Mouse (Mus musculus) kidney, adult 2 months (tissue): Measurements from ENCODE around the gene Adamtsl2. TPM values are rescaled to one million over a fixed set of nuclear protein-coding genes. Genes with fewer than 3 reads are reported as not detected.
A peak's percentile ranks its signal among the peaks of the same experiment; 100 is the strongest.

Experiments
- DNase-seq: peaks from one replicate; pipeline ENCODE4 v3.0.0; 2021
- H3K27ac ChIP-seq: fragments of 200-500 bp; 2 replicates; pipeline ENCODE4 v1.5.1; 2012; ENCODE audit warnings: low read depth, low read length, control low read depth, inconsistent platforms; ENCODE audit not compliant: insufficient read depth
- H3K27me3 ChIP-seq: fragments of 200-500 bp; replicated peaks from 2 replicates; pipeline ENCODE4 v1.6.1; 2012; ENCODE audit warnings: mild to moderate bottlenecking, moderate library complexity, low read length, inconsistent platforms; ENCODE audit not compliant: control insufficient read depth, insufficient read depth
- H3K36me3 ChIP-seq: fragments of 200-500 bp; 2 replicates; pipeline ENCODE4 v1.6.1; 2012; ENCODE audit warnings: mild to moderate bottlenecking, moderate library complexity, low read length, inconsistent platforms; ENCODE audit not compliant: control insufficient read depth, insufficient read depth
- H3K4me1 ChIP-seq: fragments of 200-500 bp; 2 replicates; pipeline ENCODE4 v1.6.1; 2011; ENCODE audit warnings: low read length; ENCODE audit not compliant: control insufficient read depth, insufficient read depth
- H3K4me3 ChIP-seq: fragments of 200-500 bp; 2 replicates; pipeline ENCODE4 v1.5.1; 2011; ENCODE audit warnings: mild to moderate bottlenecking, low read depth, low read length, control low read depth; ENCODE audit not compliant: insufficient read depth
- CTCF ChIP-seq: fragments of 200-500 bp; conservative IDR thresholded peaks from 2 replicates; pipeline ENCODE4 v1.5.1; 2011; ENCODE audit warnings: low read depth, mild to moderate bottlenecking, control low read depth, low read length, moderate library complexity, mixed read lengths; ENCODE audit not compliant: insufficient read depth, insufficient read length
- POLR2A ChIP-seq: fragments of 200-500 bp; IDR thresholded peaks from one replicate; pipeline ENCODE4 v1.6.1; 2011; ENCODE audit warnings: low read depth, low read length, control low read depth
- WGBS: fragments of 180-500 bp; shearing (Covaris S2); methylation state at CpG from one replicate; pipeline ENCODE4 v1.1.7; 2018; 5-methylcytosine and 5-hydroxymethylcytosine counted together
- polyA plus RNA-seq: library from polyadenylated mRNA; depleted of rRNA; stranded (reverse); fragments of >200 nt; gene quantifications from 2 replicates; pipeline ENCODE4 v1.2.3, GENCODE M21; 2012; rRNA removed

The Adamtsl2 gene
- polyA plus RNA-seq, 1 experiment = 21.7 TPM

DNA sequence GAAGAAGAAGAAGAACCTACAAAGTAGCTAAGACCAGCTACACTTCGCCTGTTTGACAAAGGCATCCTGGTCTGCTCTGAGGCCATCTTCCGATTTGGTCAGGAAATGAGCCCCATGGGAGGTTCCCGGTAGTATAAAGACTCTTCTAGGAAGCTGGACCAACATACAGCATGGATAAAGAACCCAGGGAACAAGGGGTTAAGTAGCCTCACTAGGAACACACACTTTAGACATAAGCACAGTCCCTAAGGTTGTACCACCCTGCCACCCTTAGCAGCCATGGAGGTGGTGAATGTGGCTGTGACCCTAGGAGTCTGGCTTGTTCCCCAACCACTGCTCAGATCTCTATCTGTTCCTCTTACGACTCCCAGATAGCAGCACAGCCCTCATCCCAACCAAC is 59.2 kb downstream of the Adamtsl2 start:
- Histone ChIP-seq H3K27ac (no peak overlapping the region), H3K27me3 (no peaks in the 10 kb centered on the region), H3K4me3 (no peak overlapping the region), H3K4me1 (no peaks in the 10 kb centered on the region), H3K36me3 (no peaks in the 10 kb centered on the region)
- TF ChIP-seq CTCF = no peak
- TF ChIP-seq POLR2A = no peak
- DNase-seq = no peak
- WGBS = 53% methylated on average over 4 of the region's 4 CpGs

DNA sequence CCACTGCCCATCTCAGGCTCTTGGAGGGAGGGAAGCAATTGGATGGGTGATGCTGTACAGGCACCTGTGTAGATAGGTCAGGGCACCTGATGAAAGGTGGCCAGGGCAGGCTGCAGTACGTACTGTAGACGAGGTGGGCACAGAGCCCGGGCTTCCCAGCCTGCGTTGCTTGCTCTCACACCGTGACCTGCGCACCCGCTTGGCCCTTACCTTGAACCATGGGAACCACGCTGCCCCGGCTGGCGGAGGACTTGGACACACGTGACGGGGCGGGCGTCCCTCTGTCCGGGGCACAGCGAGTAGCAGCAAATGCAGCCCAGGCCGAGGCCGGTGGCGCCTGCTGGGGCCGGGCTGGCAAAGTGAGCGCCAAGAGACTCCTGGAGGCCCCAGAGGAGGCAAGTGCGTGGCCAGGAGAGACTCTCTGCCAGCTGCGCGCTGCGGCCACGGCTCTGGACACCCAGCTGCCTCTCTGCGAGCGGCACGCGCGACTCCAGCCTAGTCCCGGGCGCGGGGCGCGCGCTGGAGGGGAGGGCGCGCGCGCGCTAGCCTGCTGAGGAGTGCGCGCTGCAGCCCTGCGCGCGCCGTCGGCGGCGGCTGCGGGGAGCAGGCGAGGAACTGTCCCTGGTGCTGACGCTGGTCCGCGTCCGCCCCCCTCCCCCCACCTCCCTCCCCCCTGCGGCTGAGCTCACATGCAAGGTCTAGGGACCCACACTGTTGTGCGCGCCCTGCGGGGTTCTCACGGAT is 62.9 kb downstream of the Adamtsl2 start, which contains the start of gene Fam163b:
TSS of gene Fam163b (minus strand) at position 542 of the 744 bp plus-strand sequence.
- DNase-seq = peak; percentile 22
- Histone ChIP-seq H3K27me3 (no peaks in the 10 kb centered on the region), H3K36me3 (no peaks in the 10 kb centered on the region), H3K27ac (no peak within 1 kb of the TSS), H3K4me1 (no peaks in the 10 kb centered on the region), H3K4me3 (no peak within 1 kb of the TSS)
- TF ChIP-seq CTCF (no peak), POLR2A (no peak)
- WGBS = 2% methylated on average over 45 of the region's 62 CpGs

DNA sequence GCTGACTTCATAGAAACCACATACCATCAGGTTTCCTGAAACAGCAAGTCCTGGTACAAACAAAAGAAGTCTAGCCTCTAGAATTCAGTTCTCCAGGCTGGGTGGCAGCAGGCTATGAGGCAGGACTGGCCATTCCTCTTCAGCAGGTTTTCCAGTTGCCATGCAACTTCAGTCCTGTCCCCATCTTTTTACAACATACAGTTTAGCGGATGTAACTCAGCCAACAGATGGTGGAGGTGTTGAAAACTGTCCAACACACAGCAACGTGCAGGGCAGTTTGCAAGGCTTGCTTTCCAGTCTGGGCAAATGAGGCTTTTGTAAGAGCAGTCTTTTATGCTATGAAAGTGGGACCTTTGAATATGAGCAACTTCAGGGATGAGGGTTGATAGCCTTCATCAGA is 65.8 kb downstream of the Adamtsl2 start:
- Histone ChIP-seq H3K27ac (no peak overlapping the region), H3K4me1 (no peaks in the 10 kb centered on the region), H3K27me3 (no peaks in the 10 kb centered on the region), H3K4me3 (no peak overlapping the region), H3K36me3 (no peaks in the 10 kb centered on the region)
- 61% methylated on average over 2 of the region's 2 CpGs for WGBS
- DNase-seq = no peak
- TF ChIP-seq CTCF = no peak
- TF ChIP-seq POLR2A = no peak

DNA sequence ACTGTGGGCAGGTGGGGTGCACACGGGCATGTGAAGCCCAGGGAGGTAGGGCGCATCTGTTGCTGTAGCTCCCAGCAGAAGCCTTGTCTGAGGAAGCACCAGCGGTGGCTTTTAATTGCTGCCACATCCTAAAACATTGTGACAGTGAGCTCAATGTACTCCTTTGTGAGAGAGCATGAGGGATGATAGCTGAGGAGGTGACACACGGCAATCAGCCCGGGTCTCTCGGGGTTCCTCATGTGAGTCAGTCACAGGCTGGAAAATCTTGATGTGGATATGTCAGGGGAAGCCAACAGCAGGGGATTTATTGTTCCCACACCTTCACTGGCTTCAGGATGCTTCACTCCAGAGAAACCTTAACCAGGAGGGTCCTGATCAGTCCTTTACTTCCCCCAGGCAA is 67.7 kb downstream of the Adamtsl2 start:
- Histone ChIP-seq H3K4me3 (no peak overlapping the region), H3K27me3 (no peaks in the 10 kb centered on the region), H3K27ac (no peak overlapping the region), H3K4me1 (no peaks in the 10 kb centered on the region), H3K36me3 (no peaks in the 10 kb centered on the region)
- no peak for DNase-seq
- 79% methylated on average over 6 of the region's 6 CpGs for WGBS
- no peak for TF ChIP-seq POLR2A
- TF ChIP-seq CTCF = no peak

DNA sequence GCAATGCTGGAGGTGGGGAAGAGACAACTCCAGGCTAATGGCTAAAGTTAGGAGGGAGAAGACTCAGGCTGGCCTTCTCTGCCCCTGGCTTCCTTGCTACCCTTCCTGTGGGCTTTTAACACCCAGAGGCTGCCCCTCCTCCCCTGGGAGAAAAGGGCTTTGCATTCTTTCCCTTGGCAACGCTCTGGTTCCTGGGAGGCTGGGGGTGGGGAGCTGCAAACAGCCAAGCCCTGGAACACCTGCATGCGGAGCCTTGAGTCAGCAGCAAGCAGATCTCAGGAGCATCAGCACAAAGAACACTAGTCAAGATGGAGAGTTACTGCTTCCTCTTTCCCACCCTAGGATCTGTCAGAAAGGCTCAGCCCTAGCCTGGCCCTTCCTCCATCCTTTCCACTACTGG is 70.3 kb downstream of the Adamtsl2 start:
- no peaks in the 10 kb centered on the region for H3K4me1 ChIP-seq
- H3K4me3 ChIP-seq = no peak overlapping the region
- TF ChIP-seq CTCF = no peak
- TF ChIP-seq POLR2A = no peak
- 15% methylated on average over 2 of the region's 2 CpGs for WGBS
- no peaks in the 10 kb centered on the region for H3K36me3 ChIP-seq
- H3K27ac ChIP-seq = no peak overlapping the region
- no peak for DNase-seq
- H3K27me3 ChIP-seq = no peaks in the 10 kb centered on the region

DNA sequence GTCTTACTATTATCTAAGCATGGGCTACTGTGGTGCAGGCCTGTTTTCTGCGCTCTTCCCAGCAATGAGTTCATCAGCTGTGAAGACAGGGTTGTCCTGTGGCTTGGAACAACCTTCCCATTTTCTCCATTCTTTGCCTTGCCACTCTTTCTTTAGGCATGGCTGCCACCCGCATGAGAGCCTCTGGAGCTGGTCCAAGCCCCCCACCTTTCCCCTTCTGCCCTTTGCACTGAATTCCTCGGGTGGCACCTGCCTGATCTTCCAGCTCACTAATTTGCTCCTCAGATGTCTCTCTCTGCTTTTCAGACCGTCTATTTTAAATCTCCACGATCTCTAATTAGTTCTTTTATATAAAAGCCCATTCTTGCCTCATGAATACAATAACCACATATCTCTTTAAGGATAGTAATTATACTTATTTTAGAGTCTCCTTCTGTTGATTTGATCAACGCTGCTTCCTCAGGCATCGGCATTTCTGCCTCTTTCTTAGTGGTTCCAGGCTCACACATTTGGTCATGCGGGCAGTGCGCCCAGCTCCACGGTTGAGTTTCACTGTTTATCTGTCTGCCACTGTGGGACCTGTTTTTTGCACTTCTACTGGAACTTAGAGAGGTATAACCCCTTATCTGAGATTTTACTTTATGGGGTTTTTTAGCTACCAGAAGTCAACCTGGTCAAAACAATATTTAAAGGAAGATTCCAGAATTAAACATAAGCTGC is 75.4 kb downstream of the Adamtsl2 start:
- no peaks in the 10 kb centered on the region for H3K27me3 ChIP-seq
- no peak for TF ChIP-seq CTCF
- no peaks in the 10 kb centered on the region for H3K4me1 ChIP-seq
- no peaks in the 10 kb centered on the region for H3K36me3 ChIP-seq
- H3K27ac ChIP-seq = no peak overlapping the region
- 48% methylated on average over 10 of the region's 10 CpGs for WGBS
- peak; percentile 63 for DNase-seq
- H3K4me3 ChIP-seq = no peak overlapping the region

DNA sequence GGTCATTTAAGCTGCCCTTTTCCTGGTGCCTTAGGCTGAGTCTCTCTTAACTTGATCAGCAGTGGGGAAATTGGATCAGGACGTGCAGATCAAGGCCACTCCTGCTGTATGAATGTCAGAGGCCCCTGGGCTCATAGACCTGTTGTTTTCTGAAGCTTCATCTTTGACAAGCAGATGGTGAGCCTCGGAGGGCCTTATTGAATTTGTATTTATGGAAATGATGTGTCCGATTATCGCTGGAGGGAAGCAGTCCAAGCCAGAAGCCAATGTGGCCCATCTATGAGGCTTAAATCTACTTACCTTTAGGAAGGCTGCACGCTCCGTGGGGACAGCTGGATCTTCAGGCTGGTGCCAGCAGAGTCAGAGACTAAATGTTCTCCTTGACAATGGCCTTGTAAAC is 77.4 kb downstream of the Adamtsl2 start:
- WGBS = 87% methylated on average over 6 of the region's 6 CpGs
- Histone ChIP-seq H3K27me3 (no peaks in the 10 kb centered on the region), H3K4me1 (no peaks in the 10 kb centered on the region), H3K4me3 (no peak overlapping the region), H3K27ac (no peak overlapping the region), H3K36me3 (no peaks in the 10 kb centered on the region)
- TF ChIP-seq CTCF = no peak
- TF ChIP-seq POLR2A = no peak
- no peak for DNase-seq

Other genes starting within 250 kb of the Adamtsl2 start
- gene Abo, start 214.4 kb upstream of the Adamtsl2 start, polyA plus RNA-seq = not detected in 2 replicates
- gene Surf6, start 176.5 kb upstream of the Adamtsl2 start, polyA plus RNA-seq = 6.4 and 7.0 TPM in 2 replicates
- 39.5 and 42.6 TPM in 2 replicates for gene Med22, start 168.7 kb upstream of the Adamtsl2 start, polyA plus RNA-seq
- 805 and 948 TPM in 2 replicates for gene Rpl7a, start 168.6 kb upstream of the Adamtsl2 start, polyA plus RNA-seq
- 30.0 and 31.4 TPM in 2 replicates for gene Surf2, start 163.0 kb upstream of the Adamtsl2 start, polyA plus RNA-seq
- 61.0 and 85.2 TPM in 2 replicates for gene Surf1, start 162.8 kb upstream of the Adamtsl2 start, polyA plus RNA-seq
- 198 and 270 TPM in 2 replicates for gene Surf4, start 145.5 kb upstream of the Adamtsl2 start, polyA plus RNA-seq
- gene Stkld1, start 145.3 kb upstream of the Adamtsl2 start, polyA plus RNA-seq = 0.16 TPM in 2 replicates
- gene Rexo4, start 115.0 kb upstream of the Adamtsl2 start, polyA plus RNA-seq = 16.0 and 19.2 TPM in 2 replicates
- gene Adamts13, start 106.0 kb upstream of the Adamtsl2 start, polyA plus RNA-seq = 0.77 and 0.94 TPM in 2 replicates
- gene Cacfd1, start 69.5 kb upstream of the Adamtsl2 start, polyA plus RNA-seq = 70.2 and 72.7 TPM in 2 replicates
- 1.5 and 1.8 TPM in 2 replicates for gene Slc2a6, start 51.4 kb upstream of the Adamtsl2 start, polyA plus RNA-seq
- 0.09 and 0.16 TPM in 2 replicates for gene Mymk, start 7.2 kb upstream of the Adamtsl2 start, polyA plus RNA-seq
- gene Fam163b, start 63.1 kb downstream of the Adamtsl2 start, polyA plus RNA-seq = 0.38 and 0.42 TPM in 2 replicates
- gene Dbh, start 85.9 kb downstream of the Adamtsl2 start, polyA plus RNA-seq = 3.1 and 10.1 TPM in 2 replicates
- 232 and 278 TPM in 2 replicates for gene Sardh, start 169.0 kb downstream of the Adamtsl2 start, polyA plus RNA-seq